Mouse (Mus musculus) myocyte (in vitro differentiated cells): ENCODE results near the gene Strbp. TPM values are rescaled to one million over a fixed set of nuclear protein-coding genes. Genes with fewer than 3 reads are reported as not detected.

Source experiments
- H3K27me3 ChIP-seq: one replicate; pipeline ENCODE4 v1.6.1; 2011; ENCODE audit not compliant: control insufficient read depth, insufficient read depth, insufficient read length
- H3K36me3 ChIP-seq: one replicate; pipeline ENCODE4 v1.6.1; 2011; ENCODE audit not compliant: control insufficient read depth, insufficient read depth
- H3K4me2 ChIP-seq: one replicate; pipeline ENCODE4 v1.6.1; 2011; ENCODE audit warnings: low read depth, control low read depth
- H3K4me3 ChIP-seq: one replicate; pipeline ENCODE4 v1.5.1; 2011; ENCODE audit warnings: mild to moderate bottlenecking, control low read depth, moderate library complexity
- H3K79me2 ChIP-seq: one replicate; pipeline ENCODE4 v1.6.1; 2011; ENCODE audit not compliant: control insufficient read depth, insufficient read depth
- H3ac ChIP-seq: one replicate; pipeline ENCODE4 v1.6.1; 2011; ENCODE audit not compliant: control insufficient read depth, insufficient read length
- CEBPB ChIP-seq: IDR thresholded peaks from 2 replicates; pipeline ENCODE4 v1.6.1; 2011; ENCODE audit warnings: mild to moderate bottlenecking, moderate library complexity; ENCODE audit not compliant: poor library complexity, insufficient read depth, severe bottlenecking
- E2F4 ChIP-seq: IDR thresholded peaks from one replicate; pipeline ENCODE4 v1.6.1; 2011; ENCODE audit warnings: mild to moderate bottlenecking, control low read depth, moderate library complexity; ENCODE audit not compliant: insufficient read depth
- MAX ChIP-seq: IDR thresholded peaks from one replicate; pipeline ENCODE4 v1.6.1; 2011; ENCODE audit warnings: low read depth, mild to moderate bottlenecking, control low read depth
- MYOD1 ChIP-seq, 3 experiments: IDR thresholded peaks; one replicate each; pipeline ENCODE4 v1.6.1; 2011; ENCODE audit warnings: control low read depth in 2 of 3, low read depth in 2 of 3, mild to moderate bottlenecking in 2 of 3, moderate library complexity in 1 of 3; ENCODE audit not compliant: insufficient read length in 2 of 3, control insufficient read depth in 1 of 3
- MYOG ChIP-seq, 3 experiments: IDR thresholded peaks; one replicate each; pipeline ENCODE4 v1.6.1; 2011; ENCODE audit warnings: control low read depth in 2 of 3, low read depth in 2 of 3, mild to moderate bottlenecking in 2 of 3; ENCODE audit not compliant: insufficient read length in 2 of 3, control insufficient read depth in 1 of 3, insufficient read depth in 1 of 3
- POLR2A ChIP-seq: IDR thresholded peaks from one replicate; pipeline ENCODE4 v1.6.1; 2011; ENCODE audit warnings: low read depth, mild to moderate bottlenecking, control low read depth, moderate library complexity; ENCODE audit not compliant: insufficient read length
- POLR2AphosphoS2 ChIP-seq: IDR thresholded peaks from one replicate; pipeline ENCODE4 v1.6.1; 2011; ENCODE audit warnings: low read depth, control low read depth; ENCODE audit not compliant: insufficient read length
- REST ChIP-seq: IDR thresholded peaks from one replicate; pipeline ENCODE4 v1.6.1; 2011; ENCODE audit warnings: mild to moderate bottlenecking, control low read depth, moderate library complexity; ENCODE audit not compliant: insufficient read depth, insufficient read length
- SRF ChIP-seq: IDR thresholded peaks from one replicate; pipeline ENCODE4 v1.6.1; 2011; ENCODE audit warnings: low read depth; ENCODE audit not compliant: control insufficient read depth, insufficient read length
- TCF12 ChIP-seq: IDR thresholded peaks from one replicate; pipeline ENCODE4 v1.6.1; 2011; ENCODE audit warnings: mild to moderate bottlenecking, control low read depth; ENCODE audit not compliant: poor library complexity, insufficient read depth, severe bottlenecking
- TCF3 ChIP-seq: IDR thresholded peaks from one replicate; pipeline ENCODE4 v1.6.1; 2011; ENCODE audit warnings: low read depth, control low read depth; ENCODE audit not compliant: insufficient read length
- USF1 ChIP-seq: IDR thresholded peaks from one replicate; pipeline ENCODE4 v1.6.1; 2011; ENCODE audit warnings: low read depth, mild to moderate bottlenecking, control low read depth, moderate library complexity
- polyA plus RNA-seq: library from polyadenylated mRNA; unstranded; fragments of >200 nt; fragmentation: generic; extraction: Trizol; gene quantifications from one replicate; pipeline ENCODE4 v1.2.1, GENCODE M21; 2012; ENCODE audit warnings: missing spikeins

Gene Strbp
- polyA plus RNA-seq, 1 experiment, result 2.4 TPM

DNA sequence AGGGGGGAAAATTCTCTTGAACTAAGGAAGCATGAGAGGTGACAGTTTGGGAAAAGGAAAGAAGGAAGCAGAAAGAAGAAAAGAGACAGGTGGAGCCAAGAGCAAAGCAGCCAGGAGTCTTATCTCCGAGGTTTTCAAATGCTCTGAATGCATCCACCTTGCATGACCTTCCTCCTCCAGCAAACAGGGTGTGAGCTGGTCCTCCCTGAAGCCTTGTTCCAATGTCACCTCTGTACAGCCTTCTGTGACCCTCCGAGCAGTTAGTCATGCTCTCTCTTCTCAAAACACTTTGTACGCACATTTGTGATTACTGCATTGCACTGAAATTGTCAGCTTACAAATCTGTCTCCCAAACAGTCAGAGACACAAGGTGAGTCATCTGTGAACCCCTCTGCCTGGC lies 9.4 kb upstream of the Strbp start:
- H3K27me3 ChIP-seq, result peaks cover 23% of the 10 kb centered on the region
- TF ChIP-seq MAX, result no peak
- TF ChIP-seq TCF12, result no peak
- TF ChIP-seq SRF, result no peak
- TF ChIP-seq POLR2AphosphoS2, result no peak
- TF ChIP-seq MYOG (IDR thresholded peaks at IDR 0.05; ENCODE audit: control insufficient read depth in 1 of 3, insufficient read depth in 1 of 3, insufficient read length in 2 of 3, low read depth in 2 of 3), result no peak
- TF ChIP-seq REST, result no peak
- no peak for TF ChIP-seq CEBPB
- no peak overlapping the region for H3K4me2 ChIP-seq

DNA sequence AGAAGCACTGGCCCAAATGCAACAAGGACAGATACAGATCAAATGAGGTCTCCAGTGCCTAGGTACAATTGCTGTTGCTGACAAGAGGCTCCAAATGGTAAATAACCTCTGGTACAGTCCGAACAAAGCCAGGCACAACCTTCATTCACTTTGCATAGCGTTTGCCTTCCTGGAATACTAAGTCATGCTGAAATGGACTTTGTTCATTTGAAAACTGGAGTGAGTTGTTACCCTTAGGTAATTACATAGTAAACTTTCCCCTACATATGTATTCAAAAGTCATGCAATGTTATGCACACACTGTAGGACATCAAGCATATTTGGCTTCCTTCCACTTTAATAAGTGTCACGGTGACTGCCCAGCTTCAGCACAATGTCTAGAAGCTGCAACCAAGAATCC lies 5.2 kb upstream of the Strbp start:
- no peak for TF ChIP-seq MAX
- TF ChIP-seq CEBPB, result no peak
- Histone ChIP-seq H3ac (no peak overlapping the region), H3K27me3 (peaks cover 10% of the 10 kb centered on the region), H3K4me2 (no peak overlapping the region), H3K4me3 (no peak overlapping the region), H3K36me3 (no peaks in the 10 kb centered on the region), H3K79me2 (no peaks in the 10 kb centered on the region)

More for the DNA sequence above, 9.4 kb upstream of the Strbp start:
- H3K36me3 ChIP-seq, result no peaks in the 10 kb centered on the region
- no peak overlapping the region for H3K4me3 ChIP-seq
- H3ac ChIP-seq, result no peak overlapping the region
- H3K79me2 ChIP-seq, result no peaks in the 10 kb centered on the region

GRCm38 (mm10) chr2:37704141-37704760 lies 592 bp upstream of the Strbp start:
- Histone ChIP-seq H3K4me2 (peak overlapping the region; percentile 99), H3K36me3 (no peaks in the 10 kb centered on the region), H3K27me3 (peaks cover 22% of the 10 kb centered on the region), H3K4me3 (peak overlapping the region; percentile 25), H3ac (no peak overlapping the region), H3K79me2 (no peaks in the 10 kb centered on the region)
- TF ChIP-seq CEBPB, result no peak
- no peak for TF ChIP-seq SRF
- TF ChIP-seq USF1, result no peak
- no peak for TF ChIP-seq POLR2A

GRCm38 (mm10) chr2:37702301-37703172 lies 1.1 kb downstream of the Strbp start:
- Histone ChIP-seq H3ac (peak overlapping the region; percentile 88), H3K4me3 (peak overlapping the region; percentile 25), H3K4me2 (peak overlapping the region; percentile 70), H3K79me2 (no peaks in the 10 kb centered on the region), H3K36me3 (no peaks in the 10 kb centered on the region), H3K27me3 (peaks cover 22% of the 10 kb centered on the region)
- TF ChIP-seq MYOG (IDR thresholded peaks at IDR 0.05; ENCODE audit: control insufficient read depth in 1 of 3, insufficient read depth in 1 of 3, insufficient read length in 2 of 3, low read depth in 2 of 3), result no peak
- TF ChIP-seq MYOD1 (IDR thresholded peaks at IDR 0.05; ENCODE audit: control insufficient read depth in 1 of 3, insufficient read length in 2 of 3, low read depth in 2 of 3), result no peak
- TF ChIP-seq USF1, result no peak
- no peak for TF ChIP-seq TCF3
- no peak for TF ChIP-seq MAX
- no peak for TF ChIP-seq POLR2AphosphoS2
- TF ChIP-seq SRF, result no peak
- no peak for TF ChIP-seq E2F4

- no peak overlapping the region for H3ac ChIP-seq
- H3K4me3 ChIP-seq, result no peak overlapping the region
- TF ChIP-seq SRF (no peak), MAX (no peak)
- no peak overlapping the region for H3K4me2 ChIP-seq
- H3K36me3 ChIP-seq, result no peaks in the 10 kb centered on the region
- H3K79me2 ChIP-seq, result no peaks in the 10 kb centered on the region
- no peaks in the 10 kb centered on the region for H3K27me3 ChIP-seq
Observed at GRCm38 (mm10) chr2:37689064-37689615, 14.5 kb downstream of the Strbp start.
